Mouse (Mus musculus): ENCODE data around the gene Hs2st1. TPM values are rescaled to one million over a fixed set of nuclear protein-coding genes. Genes with fewer than 3 reads are reported as not detected.

The Hs2st1 gene
- total and polyA plus RNA-seq, 3 experiments = 13.6 to 16.1 TPM; not detected in 1

- H3K27ac ChIP-seq (ENCODE audit: control insufficient read depth, low read depth, low read length) = no peak overlapping the region
- H3K4me1 ChIP-seq (ENCODE audit: control insufficient read depth in 1 of 2, insufficient read depth in 2 of 2, low read length in 2 of 2) = peaks cover 3 to 9% of the 10 kb centered on the region in 2 experiments; a peak in 3 of 4 replicates
- H3K9ac ChIP-seq (ENCODE audit: control insufficient read depth, low read depth, low read length, poor library complexity, severe bottlenecking) = no peak overlapping the region
- H3K27me3 ChIP-seq (ENCODE audit: control insufficient read depth in 1 of 2, insufficient read depth in 2 of 2, low read length in 2 of 2) = no peaks in the 10 kb centered on the region
- no peaks in the 10 kb centered on the region for H3K79me2 ChIP-seq (ENCODE audit: control insufficient read depth, insufficient read depth, low read length, poor library complexity)
- TF ChIP-seq USF2 (IDR thresholded peaks at IDR 0.05; ENCODE audit: borderline replicate concordance in 1 of 2, insufficient read depth in 1 of 2, low read depth in 1 of 2, low read length in 2 of 2) (no peak), ZMIZ1 (IDR thresholded peaks at IDR 0.05; ENCODE audit: low read depth, low read length) (no peak), UBTF (IDR thresholded peaks at IDR 0.05; ENCODE audit: borderline replicate concordance, insufficient read depth, low read depth, low read length) (no peak), GABPA (IDR thresholded peaks at IDR 0.05; ENCODE audit: low read depth, low read length) (no peak), EP300 (IDR thresholded peaks at IDR 0.05; ENCODE audit: low read depth in 1 of 2, low read length in 2 of 2) (no peak), NRF1 (IDR thresholded peaks at IDR 0.05; ENCODE audit: insufficient read depth, low read depth, low read length, poor library complexity, severe bottlenecking) (no peak), CHD1 (IDR thresholded peaks at IDR 0.05; ENCODE audit: low read depth, low read length) (no peak), POLR2AphosphoS5 (IDR thresholded peaks at IDR 0.05; ENCODE audit: borderline replicate concordance, low read depth, low read length) (no peak), USF1 (IDR thresholded peaks at IDR 0.05; ENCODE audit: low read depth, low read length) (no peak), BHLHE40 (IDR thresholded peaks at IDR 0.05; ENCODE audit: borderline replicate concordance, low read depth, low read length) (no peak), MAZ (IDR thresholded peaks at IDR 0.05; ENCODE audit: low read depth, low read length) (no peak), MYB (IDR thresholded peaks at IDR 0.05; ENCODE audit: low read depth, low read length) (no peak), CTCF (IDR thresholded peaks at IDR 0.05 in 2 of 3, conservative IDR thresholded peaks at IDR 0.05 in 1 of 3; ENCODE audit: control insufficient read depth in 1 of 3, insufficient read depth in 1 of 3, low read depth in 2 of 3, low read length in 3 of 3, poor library complexity in 1 of 3, severe bottlenecking in 1 of 3) (no peak), ETS1 (IDR thresholded peaks at IDR 0.05; ENCODE audit: low read depth, low read length) (no peak), NELFE (IDR thresholded peaks at IDR 0.05; ENCODE audit: low read depth, low read length) (no peak), POLR2AphosphoS2 (IDR thresholded peaks at IDR 0.05; ENCODE audit: low read length) (no peak), ZC3H11A (IDR thresholded peaks at IDR 0.05; ENCODE audit: low read depth, low read length) (no peak), MYC (IDR thresholded peaks at IDR 0.05; ENCODE audit: low read depth, low read length) (no peak), SMC3 (IDR thresholded peaks at IDR 0.05; ENCODE audit: low read depth, low read length) (no peak)
- H3K36me3 ChIP-seq (ENCODE audit: control insufficient read depth in 1 of 2, insufficient read depth in 2 of 2, low read length in 2 of 2) = peaks cover 0 to 7% of the 10 kb centered on the region in 2 experiments; a peak in 2 of 4 replicates
- DNase-seq (ENCODE audit: low read depth, low spot score) = no peak
- H3K9me3 ChIP-seq (replicated peaks; ENCODE audit: insufficient read depth, low read length) = no peaks in the 10 kb centered on the region
- no peak overlapping the region for H3K4me3 ChIP-seq (ENCODE audit: control insufficient read depth in 1 of 2, insufficient read depth in 1 of 2, low read depth in 2 of 2, low read length in 2 of 2)
Observed at GRCm38 (mm10) chr3:144615459-144615858, 45.5 kb upstream of the Hs2st1 start.

- Histone ChIP-seq H3K27ac (ENCODE audit: control insufficient read depth, low read depth, low read length) (no peak overlapping the region), H3K4me1 (ENCODE audit: control insufficient read depth in 1 of 2, insufficient read depth in 2 of 2, low read length in 2 of 2) (peaks cover 6 to 9% of the 10 kb centered on the region in 2 experiments), H3K4me3 (ENCODE audit: control insufficient read depth in 1 of 2, insufficient read depth in 1 of 2, low read depth in 2 of 2, low read length in 2 of 2) (no peak overlapping the region), H3K9ac (ENCODE audit: control insufficient read depth, low read depth, low read length, poor library complexity, severe bottlenecking) (no peak overlapping the region), H3K79me2 (ENCODE audit: control insufficient read depth, insufficient read depth, low read length, poor library complexity) (no peaks in the 10 kb centered on the region), H3K36me3 (ENCODE audit: control insufficient read depth in 1 of 2, insufficient read depth in 2 of 2, low read length in 2 of 2) (peaks cover 0 to 10% of the 10 kb centered on the region in 2 experiments; a peak in 2 of 4 replicates), H3K9me3 (replicated peaks; ENCODE audit: insufficient read depth, low read length) (no peaks in the 10 kb centered on the region), H3K27me3 (ENCODE audit: control insufficient read depth in 1 of 2, insufficient read depth in 2 of 2, low read length in 2 of 2) (no peaks in the 10 kb centered on the region)
- TF ChIP-seq POLR2AphosphoS2 (IDR thresholded peaks at IDR 0.05; ENCODE audit: low read length) (no peak), CHD1 (IDR thresholded peaks at IDR 0.05; ENCODE audit: low read depth, low read length) (no peak), E2F4 (IDR thresholded peaks at IDR 0.05; ENCODE audit: borderline replicate concordance, low read depth, low read length) (no peak), SIN3A (IDR thresholded peaks at IDR 0.05; ENCODE audit: low read length) (no peak), TBP (IDR thresholded peaks at IDR 0.05; ENCODE audit: low read depth, low read length) (no peak), POLR2A (IDR thresholded peaks at IDR 0.05; ENCODE audit: control insufficient read depth in 1 of 2, insufficient read depth in 1 of 2, low read depth in 1 of 2, low read length in 2 of 2, poor library complexity in 1 of 2) (no peak), MYB (IDR thresholded peaks at IDR 0.05; ENCODE audit: low read depth, low read length) (no peak), ELF1 (IDR thresholded peaks at IDR 0.05; ENCODE audit: low read depth, low read length) (no peak), ZC3H11A (IDR thresholded peaks at IDR 0.05; ENCODE audit: low read depth, low read length) (no peak), ZKSCAN1 (IDR thresholded peaks at IDR 0.05; ENCODE audit: low read depth, low read length) (no peak), TAL1 (IDR thresholded peaks at IDR 0.05; ENCODE audit: low read length) (no peak)
- no peak for DNase-seq (ENCODE audit: low read depth, low spot score)
Observed at GRCm38 (mm10) chr3:144614698-144615097, 44.7 kb upstream of the Hs2st1 start.

Data from MEL (cell line).